Mouse (Mus musculus): ENCODE measurements around the gene Rhbg. TPM values are rescaled to one million over a fixed set of nuclear protein-coding genes. Genes with fewer than 3 reads are reported as not detected.

Gene Rhbg
- polyA plus RNA-seq, 1 experiment from 2014 or later: 7.7 TPM

DNA sequence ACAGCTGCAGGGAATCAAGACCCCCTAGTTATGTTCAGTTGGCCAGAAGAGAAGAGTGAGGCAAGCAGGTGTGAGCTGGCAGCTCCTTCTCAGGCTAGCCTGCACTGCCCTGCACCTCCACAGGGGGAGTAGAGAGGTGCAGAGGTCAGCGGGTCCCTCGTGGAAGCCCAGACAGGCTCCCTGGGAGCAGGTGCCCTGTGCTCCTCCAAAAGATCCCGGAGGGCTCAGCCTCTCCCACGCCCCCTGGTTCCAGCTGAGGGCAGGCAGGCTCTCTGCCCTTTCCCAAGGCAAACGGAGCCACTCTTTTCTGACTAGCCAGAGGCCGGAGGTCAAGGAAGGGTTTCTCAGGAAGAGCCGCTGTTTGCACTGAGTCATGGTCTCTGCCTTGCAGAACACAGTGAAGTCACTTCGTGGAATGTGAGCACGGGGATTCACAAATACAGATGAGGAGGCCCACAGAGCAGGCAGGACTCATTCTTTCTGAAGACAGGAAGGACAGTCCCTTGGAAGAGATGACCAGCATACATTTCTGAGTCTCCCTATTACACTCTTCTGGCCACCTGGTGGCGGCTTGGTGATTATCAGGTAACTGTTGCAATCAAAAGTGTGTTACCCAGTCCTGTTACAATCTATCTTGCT, 16.8 kb downstream of the Rhbg start:
- H3K27me3 ChIP-seq: peaks cover 87% of the 10 kb centered on the region
- H3K27ac ChIP-seq (replicated peaks): no peak overlapping the region
- 0 out of 2 replicates have a peak, but pooled peaks cover 5% of the 10 kb centered on the region for H3K4me1 ChIP-seq (replicated peaks)
- H3K36me3 ChIP-seq (replicated peaks): no peaks in the 10 kb centered on the region
- no peak for ATAC-seq (ENCODE audit: insufficient read depth)
- 8% methylated on average over 10 of the region's 10 CpGs for WGBS (ENCODE audit: insufficient replicate concordance)
- no peak overlapping the region for H3K9ac ChIP-seq
- H3K4me3 ChIP-seq (replicated peaks): no peak overlapping the region
- H3K9me3 ChIP-seq (replicated peaks): no peaks in the 10 kb centered on the region
- H3K4me2 ChIP-seq: peak overlapping the region; percentile 27; the same call in 1 of the 2 replicates

DNA sequence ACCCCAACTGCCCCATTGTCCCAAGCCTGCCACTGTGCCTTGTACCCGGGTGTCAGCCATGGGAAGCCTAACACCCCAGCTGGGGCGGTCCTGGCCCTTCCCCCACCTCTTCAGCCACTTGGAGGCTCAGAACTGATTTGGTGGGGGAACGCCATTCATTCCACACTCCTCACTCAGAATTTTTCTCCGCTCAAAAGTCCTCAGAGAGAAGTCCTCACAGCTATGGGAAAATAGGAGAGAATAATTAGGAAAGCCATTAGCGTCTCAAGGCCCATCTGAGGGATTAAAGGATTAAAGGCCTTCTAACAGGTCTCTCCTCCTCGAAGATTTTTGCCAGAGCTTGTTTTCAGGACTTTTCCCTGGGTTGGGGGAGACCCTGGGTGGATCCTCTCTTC, 17.4 kb downstream of the Rhbg start:
- no peak for ATAC-seq (ENCODE audit: insufficient read depth)
- WGBS (ENCODE audit: insufficient replicate concordance): 30% methylated on average over 6 of the region's 6 CpGs

DNA sequence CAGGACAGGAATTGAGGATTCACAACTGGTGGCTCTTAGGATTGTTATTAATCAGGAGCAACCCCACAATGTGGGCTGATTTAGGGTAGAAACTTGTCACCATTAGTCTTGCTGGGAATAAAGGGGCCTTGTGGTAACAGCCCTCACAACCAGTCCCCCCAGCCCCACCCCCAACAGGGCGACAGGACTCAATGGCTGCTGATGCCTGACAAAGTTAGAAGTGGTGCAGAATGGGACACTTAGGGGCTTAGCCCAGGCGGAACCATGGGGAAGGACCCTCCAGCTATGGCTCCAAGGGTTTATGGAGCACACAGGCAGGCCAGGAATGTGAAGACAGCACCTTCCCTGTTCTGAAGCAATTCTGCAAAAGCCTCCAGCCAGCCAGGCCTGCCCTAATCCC, 18.9 kb downstream of the Rhbg start:
- no peaks in the 10 kb centered on the region for H3K9me3 ChIP-seq (replicated peaks)
- WGBS (ENCODE audit: insufficient replicate concordance): 49% methylated on average over 2 of the region's 2 CpGs
- H3K4me1 ChIP-seq (replicated peaks): no peaks in the 10 kb centered on the region
- ATAC-seq (ENCODE audit: insufficient read depth): no peak
- no peaks in the 10 kb centered on the region for H3K36me3 ChIP-seq (replicated peaks)
- H3K4me2 ChIP-seq: no peak overlapping the region
- H3K27me3 ChIP-seq: peaks cover 87% of the 10 kb centered on the region
- H3K9ac ChIP-seq: no peak overlapping the region
- H3K4me3 ChIP-seq (replicated peaks): no peak overlapping the region
- H3K27ac ChIP-seq (replicated peaks): no peak overlapping the region

More for the DNA sequence above, 17.4 kb downstream of the Rhbg start:
- H3K36me3 ChIP-seq (replicated peaks): no peaks in the 10 kb centered on the region
- H3K9ac ChIP-seq: no peak overlapping the region
- H3K4me2 ChIP-seq: no peak overlapping the region
- H3K4me3 ChIP-seq (replicated peaks): no peak overlapping the region
- no peaks in the 10 kb centered on the region for H3K9me3 ChIP-seq (replicated peaks)
- H3K27me3 ChIP-seq: peaks cover 87% of the 10 kb centered on the region
- no peak overlapping the region for H3K27ac ChIP-seq (replicated peaks)
- H3K4me1 ChIP-seq (replicated peaks): 0 out of 2 replicates have a peak, but pooled peaks cover 5% of the 10 kb centered on the region

DNA sequence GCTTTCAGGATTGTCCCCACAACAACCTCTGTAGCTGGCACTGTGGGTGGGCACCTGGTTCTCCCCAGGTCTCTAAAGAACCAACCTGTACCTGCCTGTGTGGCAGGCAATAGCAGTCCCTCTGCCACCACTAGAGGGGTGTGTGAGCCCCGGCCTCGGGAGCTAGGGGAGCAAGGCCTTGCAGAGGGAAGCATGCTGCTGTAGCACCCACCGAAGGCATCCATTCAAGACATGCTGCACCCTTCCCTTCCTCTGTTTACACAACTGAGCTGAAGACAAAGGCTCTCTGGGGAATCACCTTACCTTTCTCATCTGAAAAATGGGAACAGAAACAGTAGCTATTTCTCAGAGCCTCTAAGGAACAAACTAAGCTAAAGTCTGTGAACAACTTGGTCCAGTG, 19.3 kb downstream of the Rhbg start:
- no peak for ATAC-seq (ENCODE audit: insufficient read depth)
- Histone ChIP-seq H3K27me3 (peaks cover 87% of the 10 kb centered on the region), H3K9ac (no peak overlapping the region), H3K4me2 (no peak overlapping the region), H3K4me3 (replicated peaks) (no peak overlapping the region), H3K27ac (replicated peaks) (no peak overlapping the region), H3K4me1 (replicated peaks) (no peaks in the 10 kb centered on the region), H3K9me3 (replicated peaks) (no peaks in the 10 kb centered on the region), H3K36me3 (replicated peaks) (no peaks in the 10 kb centered on the region)
- WGBS (ENCODE audit: insufficient replicate concordance): 12% methylated on average over 3 of the region's 3 CpGs

DNA sequence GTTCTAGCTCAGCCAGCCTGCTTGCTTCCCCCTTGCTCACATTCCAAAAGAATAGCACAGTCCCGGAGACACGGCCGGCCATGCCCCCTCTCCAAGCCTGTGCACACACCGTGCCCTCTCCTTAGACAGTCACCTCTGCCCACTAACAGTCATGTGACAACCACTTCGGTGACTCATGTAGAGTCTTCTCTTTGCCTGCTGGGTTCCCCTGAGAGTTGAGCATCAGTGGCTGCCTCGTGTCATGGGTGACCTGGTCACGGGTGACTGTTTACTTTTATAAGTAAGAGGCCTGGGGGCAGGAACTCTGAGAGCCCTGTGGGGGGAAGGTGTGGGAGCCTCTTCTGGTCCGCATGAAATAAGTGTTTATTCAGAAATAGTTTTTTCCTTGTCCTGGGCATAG, 20.5 kb downstream of the Rhbg start:
- 52% methylated on average over 8 of the region's 8 CpGs for WGBS (ENCODE audit: insufficient replicate concordance)
- Histone ChIP-seq H3K4me2 (no peak overlapping the region), H3K9ac (no peak overlapping the region), H3K4me3 (replicated peaks) (no peak overlapping the region), H3K4me1 (replicated peaks) (no peaks in the 10 kb centered on the region), H3K9me3 (replicated peaks) (no peaks in the 10 kb centered on the region), H3K27me3 (peaks cover 85% of the 10 kb centered on the region), H3K27ac (replicated peaks) (no peak overlapping the region), H3K36me3 (replicated peaks) (no peaks in the 10 kb centered on the region)
- no peak for ATAC-seq (ENCODE audit: insufficient read depth)

DNA sequence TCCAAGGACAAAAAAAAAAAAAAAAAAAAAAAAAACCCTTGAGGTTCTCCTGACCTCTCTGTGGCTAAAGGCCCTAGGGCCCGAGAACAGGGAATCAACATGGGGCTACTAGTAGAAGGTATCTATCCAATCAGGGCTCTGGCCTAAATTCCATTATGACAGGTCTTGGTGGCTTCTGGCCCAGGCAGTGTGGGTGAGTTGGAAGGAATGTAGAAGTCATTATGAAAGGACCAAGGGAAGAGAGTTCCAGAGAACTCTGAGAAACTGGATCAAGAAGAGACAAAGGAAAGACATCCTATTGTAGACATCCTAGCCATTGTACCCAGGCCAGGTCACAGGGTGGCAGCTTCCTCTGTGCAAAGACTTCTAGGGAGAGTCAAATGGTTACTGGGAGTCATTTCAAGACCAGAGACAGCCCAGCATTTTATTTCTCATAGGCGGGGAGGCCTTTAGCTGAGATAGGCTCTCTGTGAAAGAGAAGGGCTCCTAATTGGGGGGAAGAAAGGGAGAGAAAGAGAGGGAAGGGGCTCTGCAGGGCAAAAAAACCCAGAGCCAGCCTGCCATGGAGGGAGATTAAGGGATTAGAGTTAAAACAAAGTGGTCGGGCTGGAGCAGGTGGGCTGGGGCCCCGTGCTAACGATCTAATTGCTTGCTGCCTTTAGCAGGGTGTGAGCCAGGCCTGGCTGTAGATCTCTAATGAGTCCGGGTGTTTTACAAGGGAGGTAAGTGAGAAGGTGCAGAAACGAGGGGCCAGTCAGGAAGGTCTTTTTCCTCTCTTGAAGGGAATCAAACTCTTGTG, 21.5 kb downstream of the Rhbg start:
- H3K4me3 ChIP-seq (replicated peaks): no peak overlapping the region
- H3K9me3 ChIP-seq (replicated peaks): no peaks in the 10 kb centered on the region
- WGBS (ENCODE audit: insufficient replicate concordance): 23% methylated on average over 7 of the region's 7 CpGs
- no peak overlapping the region for H3K4me2 ChIP-seq
- no peak overlapping the region for H3K9ac ChIP-seq
- no peak overlapping the region for H3K27ac ChIP-seq (replicated peaks)
- H3K4me1 ChIP-seq (replicated peaks): no peaks in the 10 kb centered on the region
- H3K27me3 ChIP-seq: peaks cover 83% of the 10 kb centered on the region
- no peaks in the 10 kb centered on the region for H3K36me3 ChIP-seq (replicated peaks)
- no peak for ATAC-seq (ENCODE audit: insufficient read depth)

DNA sequence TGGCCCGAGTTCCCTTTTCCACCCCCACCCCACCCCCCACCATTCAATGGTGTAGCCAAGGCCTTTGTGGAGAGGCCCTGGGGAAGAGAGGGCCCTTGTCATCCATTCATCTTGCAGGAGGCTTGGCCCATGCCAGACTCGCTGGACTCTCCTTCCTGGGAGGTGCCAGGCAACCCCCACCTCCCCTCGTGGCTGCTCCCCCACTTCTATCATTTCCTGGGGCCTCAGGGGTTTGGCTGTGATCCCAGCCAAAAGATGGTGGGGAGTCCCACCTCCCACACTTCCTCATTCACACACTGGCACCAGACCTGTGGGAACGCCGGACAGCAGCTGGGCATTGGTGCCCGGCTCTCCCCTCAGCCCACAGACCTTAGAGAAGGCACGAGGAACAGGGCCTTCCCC, 22.2 kb downstream of the Rhbg start:
- H3K4me2 ChIP-seq: no peak overlapping the region
- no peak overlapping the region for H3K9ac ChIP-seq
- ATAC-seq (ENCODE audit: insufficient read depth): no peak
- H3K27me3 ChIP-seq: peaks cover 80% of the 10 kb centered on the region
- H3K27ac ChIP-seq (replicated peaks): no peak overlapping the region
- H3K9me3 ChIP-seq (replicated peaks): no peaks in the 10 kb centered on the region
- WGBS (ENCODE audit: insufficient replicate concordance): 25% methylated on average over 7 of the region's 7 CpGs
- no peaks in the 10 kb centered on the region for H3K4me1 ChIP-seq (replicated peaks)
- H3K36me3 ChIP-seq (replicated peaks): no peaks in the 10 kb centered on the region
- no peak overlapping the region for H3K4me3 ChIP-seq (replicated peaks)

DNA sequence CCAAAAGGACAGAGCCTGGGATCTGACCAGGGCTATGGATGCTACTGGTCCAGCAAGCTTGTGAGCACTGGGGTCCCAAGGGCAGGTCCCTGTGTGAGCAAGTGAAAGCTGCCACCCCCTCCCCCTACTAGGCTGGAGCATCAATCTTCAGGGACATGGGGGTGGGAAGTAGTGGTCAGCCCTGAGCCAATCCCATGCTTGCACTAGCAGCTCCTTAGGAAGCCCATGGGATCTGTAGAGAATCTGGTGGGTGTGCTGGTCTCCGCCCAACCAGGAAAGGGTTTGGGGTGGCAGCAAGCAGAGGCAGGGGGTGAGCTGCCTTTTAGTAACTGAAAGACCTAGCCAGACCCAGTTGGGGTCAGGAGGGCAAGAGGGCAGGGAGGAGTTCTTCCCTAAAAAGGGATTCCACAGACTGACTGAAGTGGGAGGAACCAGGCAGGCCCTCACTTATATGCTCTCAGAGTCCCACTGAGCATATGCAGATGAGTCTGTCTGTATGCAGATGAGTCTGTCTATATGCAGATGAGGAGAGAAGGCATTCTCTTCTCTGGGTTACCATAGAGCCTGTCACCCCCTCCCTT, 23.4 kb downstream of the Rhbg start:
- peaks cover 77% of the 10 kb centered on the region for H3K27me3 ChIP-seq
- no peak overlapping the region for H3K4me3 ChIP-seq (replicated peaks)
- H3K9ac ChIP-seq: no peak overlapping the region
- H3K9me3 ChIP-seq (replicated peaks): no peaks in the 10 kb centered on the region
- no peak overlapping the region for H3K27ac ChIP-seq (replicated peaks)
- ATAC-seq (ENCODE audit: insufficient read depth): no peak
- no peak overlapping the region for H3K4me2 ChIP-seq
- WGBS (ENCODE audit: insufficient replicate concordance): 38% methylated on average over 1 of the region's 1 CpGs
- no peaks in the 10 kb centered on the region for H3K4me1 ChIP-seq (replicated peaks)
- no peaks in the 10 kb centered on the region for H3K36me3 ChIP-seq (replicated peaks)

DNA sequence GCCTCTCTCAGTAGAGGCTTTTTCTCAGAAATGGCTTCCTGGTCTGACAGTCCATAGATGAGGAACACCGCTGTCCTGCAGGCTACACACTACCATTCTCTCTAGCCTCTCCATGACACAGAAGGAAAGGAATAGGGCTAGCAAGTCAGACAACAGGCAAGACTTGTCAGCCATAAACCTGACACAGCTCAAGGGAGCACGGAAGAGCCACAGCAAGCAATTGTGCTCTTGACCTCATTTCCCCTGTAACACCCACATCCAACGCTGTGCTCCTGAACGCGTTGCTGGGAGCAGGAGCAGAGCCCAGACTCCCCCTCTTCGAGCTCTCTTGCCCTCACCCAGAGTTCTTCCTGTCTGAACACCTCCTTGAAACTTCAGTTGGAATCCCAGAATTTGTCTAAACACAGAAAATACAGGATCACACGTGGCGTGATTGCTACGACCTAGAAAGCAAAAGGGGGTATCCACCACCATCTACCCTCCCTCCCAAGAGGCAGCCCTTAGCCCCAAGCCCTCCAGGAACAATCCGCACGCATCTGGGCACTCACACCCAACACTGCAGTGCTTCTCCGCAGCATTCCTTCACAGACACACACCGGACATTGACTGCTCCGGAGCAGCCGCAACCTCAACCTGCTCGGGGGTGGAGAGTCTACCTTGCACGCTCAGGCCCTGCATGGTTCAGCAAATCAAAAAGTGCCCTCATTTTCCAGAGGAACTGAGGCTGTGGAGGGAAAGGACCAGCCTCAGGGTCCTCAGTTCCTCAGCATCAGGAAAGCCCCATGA, 24.1 kb downstream of the Rhbg start:
- Histone ChIP-seq H3K9ac (no peak overlapping the region), H3K27me3 (peaks cover 83% of the 10 kb centered on the region), H3K9me3 (replicated peaks) (no peaks in the 10 kb centered on the region), H3K4me3 (replicated peaks) (no peak overlapping the region), H3K27ac (replicated peaks) (no peak overlapping the region), H3K4me1 (replicated peaks) (no peaks in the 10 kb centered on the region), H3K4me2 (no peak overlapping the region), H3K36me3 (replicated peaks) (no peaks in the 10 kb centered on the region)
- ATAC-seq (ENCODE audit: insufficient read depth): no peak
- 31% methylated on average over 17 of the region's 17 CpGs for WGBS (ENCODE audit: insufficient replicate concordance)

DNA sequence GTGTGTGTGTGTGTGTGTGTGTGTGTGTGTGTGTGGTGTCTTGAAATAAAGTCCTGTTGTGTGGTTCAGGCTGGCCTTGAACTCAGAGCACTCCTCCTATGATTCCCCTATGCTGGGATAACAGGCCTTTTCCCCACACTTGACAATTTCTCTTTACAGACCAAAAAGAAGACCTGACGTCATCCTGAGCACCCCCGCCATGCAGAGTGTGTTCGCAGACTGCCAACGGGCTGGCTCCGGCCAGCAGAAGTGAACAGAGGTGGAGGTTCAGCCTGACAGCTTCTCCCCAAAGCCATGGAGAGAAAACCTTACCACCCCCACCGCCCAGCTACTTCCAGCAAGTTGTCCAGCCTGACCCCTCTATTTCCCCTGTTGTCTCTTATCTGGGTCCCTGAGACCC, 25.0 kb downstream of the Rhbg start:
- no peak overlapping the region for H3K4me2 ChIP-seq
- no peaks in the 10 kb centered on the region for H3K4me1 ChIP-seq (replicated peaks)
- no peak overlapping the region for H3K27ac ChIP-seq (replicated peaks)
- no peak overlapping the region for H3K4me3 ChIP-seq (replicated peaks)
- H3K9me3 ChIP-seq (replicated peaks): no peaks in the 10 kb centered on the region
- no peak overlapping the region for H3K9ac ChIP-seq
- H3K36me3 ChIP-seq (replicated peaks): no peaks in the 10 kb centered on the region
- ATAC-seq (ENCODE audit: insufficient read depth): no peak
- 65% methylated on average over 6 of the region's 6 CpGs for WGBS (ENCODE audit: insufficient replicate concordance)
- H3K27me3 ChIP-seq: peaks cover 87% of the 10 kb centered on the region

DNA sequence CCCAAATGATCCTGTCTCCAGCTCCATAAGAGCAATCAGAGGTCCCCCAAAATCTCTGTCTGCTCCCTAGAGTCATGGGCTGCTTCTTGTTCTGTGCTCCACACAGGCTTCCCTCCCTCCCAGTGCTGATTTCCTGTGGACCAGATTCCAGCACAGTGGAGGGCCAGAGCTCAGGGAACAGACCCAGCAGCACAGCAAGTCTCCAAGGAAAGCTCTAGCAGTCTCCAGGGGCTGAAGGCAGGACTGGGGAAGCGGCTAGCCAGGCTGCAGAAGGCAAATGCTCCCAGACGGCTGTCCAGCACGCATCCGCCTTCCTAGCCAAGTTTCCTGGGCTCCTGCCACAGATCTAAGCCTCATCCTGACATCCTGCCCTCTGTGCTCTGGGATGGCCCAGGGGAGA, 25.6 kb downstream of the Rhbg start:
- Histone ChIP-seq H3K9ac (no peak overlapping the region), H3K27ac (replicated peaks) (no peak overlapping the region), H3K4me1 (replicated peaks) (no peaks in the 10 kb centered on the region), H3K36me3 (replicated peaks) (no peaks in the 10 kb centered on the region), H3K9me3 (replicated peaks) (no peaks in the 10 kb centered on the region), H3K27me3 (peaks cover 90% of the 10 kb centered on the region), H3K4me2 (no peak overlapping the region), H3K4me3 (replicated peaks) (no peak overlapping the region)
- WGBS (ENCODE audit: insufficient replicate concordance): 56% methylated on average over 4 of the region's 4 CpGs
- ATAC-seq (ENCODE audit: insufficient read depth): no peak

Measured in liver, embryonic 15.5 days (tissue).